Mouse (Mus musculus) lung, adult 2 months (tissue): Measurements from ENCODE around the gene Tifa.

ENCODE experiments used
- CTCF ChIP-seq: fragments of 200-500 bp; IDR thresholded peaks from 2 replicates; pipeline ENCODE4 v1.5.1; 2011; ENCODE audit warnings: mild to moderate bottlenecking, low read length, control low read depth; ENCODE audit not compliant: insufficient read depth
- POLR2A ChIP-seq: fragments of 200-500 bp; IDR thresholded peaks from 2 replicates; pipeline ENCODE4 v1.6.1; 2011; ENCODE audit warnings: low read depth, mild to moderate bottlenecking, control low read depth, low read length, borderline replicate concordance; ENCODE audit errors: extremely low read depth

DNA sequence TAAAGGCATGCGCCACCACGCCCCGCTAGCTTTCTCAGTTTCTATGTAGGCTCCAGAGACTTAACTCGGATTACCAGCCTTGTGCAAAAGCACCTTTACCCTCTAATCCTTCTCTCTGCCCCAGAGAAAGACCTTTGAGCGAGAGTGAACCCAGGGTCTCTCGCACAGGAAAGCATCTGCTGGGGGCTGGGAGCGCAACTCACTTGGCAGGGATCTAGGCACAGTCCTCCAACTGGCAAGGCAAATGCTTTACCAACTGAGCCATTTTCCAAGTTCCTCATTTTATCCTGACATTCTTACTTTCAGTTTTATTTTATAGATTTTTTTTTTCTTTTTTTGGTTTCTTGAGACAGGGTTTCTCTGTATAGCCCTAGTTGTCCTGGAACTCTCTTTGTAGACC lies 3.4 kb downstream of the Tifa start:
- no peak for TF ChIP-seq POLR2A
- TF ChIP-seq CTCF, result no peak
